Mouse (Mus musculus) midbrain, embryonic 16.5 days (tissue): Measurements from ENCODE around the gene Cmss1. TPM values are rescaled to one million over a fixed set of nuclear protein-coding genes. Genes with fewer than 3 reads are reported as not detected.

ENCODE experiments used
- ATAC-seq: fragments of 200-750 bp; cut with Nextera tagmentation; 2 replicates; pipeline ENCODE4 v1.8.0; 2017; ENCODE audit warnings: moderate TSS enrichment
- H3K27ac ChIP-seq: fragments of 300-500 bp; sonication (generic); 2 replicates; pipeline ENCODE4 v1.5.1; 2014; ENCODE audit warnings: mild to moderate bottlenecking, low read length, mixed read lengths
- H3K27me3 ChIP-seq: fragments of 300-500 bp; sonication (generic); 2 replicates; pipeline ENCODE4 v1.6.1; 2014; ENCODE audit warnings: low read depth, low read length, mixed read lengths; ENCODE audit not compliant: control insufficient read depth, insufficient read depth
- H3K36me3 ChIP-seq: fragments of 300-500 bp; sonication (generic); 2 replicates; pipeline ENCODE4 v1.6.1; 2014; ENCODE audit warnings: mild to moderate bottlenecking, low read length, moderate library complexity, mixed read lengths; ENCODE audit not compliant: control insufficient read depth, insufficient read depth
- H3K4me1 ChIP-seq: fragments of 300-500 bp; sonication (generic); 2 replicates; pipeline ENCODE4 v1.6.1; 2014; ENCODE audit warnings: mild to moderate bottlenecking, low read length, mixed read lengths; ENCODE audit not compliant: control insufficient read depth, insufficient read depth
- H3K4me2 ChIP-seq: fragments of 300-500 bp; sonication (generic); 2 replicates; pipeline ENCODE4 v1.6.1; 2014; ENCODE audit warnings: mild to moderate bottlenecking, low read length, mixed read lengths
- H3K4me3 ChIP-seq: fragments of 300-500 bp; sonication (generic); 2 replicates; pipeline ENCODE4 v1.5.1; 2014; ENCODE audit warnings: low read depth, mild to moderate bottlenecking, low read length, moderate library complexity, mixed read lengths
- H3K9ac ChIP-seq: fragments of 300-500 bp; sonication (generic); 2 replicates; pipeline ENCODE4 v1.6.1; 2014; ENCODE audit warnings: low read depth, low read length, mixed read lengths
- H3K9me3 ChIP-seq: fragments of 300-500 bp; sonication (generic); replicated peaks from 2 replicates; pipeline ENCODE4 v1.6.1; 2014; ENCODE audit warnings: mild to moderate bottlenecking, low read length, mixed read lengths; ENCODE audit not compliant: control insufficient read depth, poor library complexity, severe bottlenecking
- WGBS: fragments of 180-500 bp; shearing (Covaris S2); extraction: QIAGEN DNeasy Blood & Tissue Kit; methylation state at CpG from one replicate; pipeline ENCODE4 v1.1.7; 2014; 5-methylcytosine and 5-hydroxymethylcytosine counted together
- polyA plus RNA-seq: library from polyadenylated mRNA; unstranded; fragments of >200 nt; fragmentation: Nextera tagmentation; extraction: Ambion mirVana; gene quantifications from 2 replicates; pipeline ENCODE4 v1.2.1, GENCODE M21; 2015

The Cmss1 gene
- polyA plus RNA-seq = 36.2 and 37.4 TPM in 2 replicates

GRCm38 (mm10) chr16:57606444-57607227 is at the start of gene Cmss1:
Cmss1 (minus strand) TSS chr16:57606864.
- WGBS = under 1% methylated on average over 64 of the region's 64 CpGs
- peak within 1 kb of the TSS; percentile 78 for H3K9ac ChIP-seq
- no peaks in the 10 kb centered on the region for H3K36me3 ChIP-seq
- H3K27ac ChIP-seq = peak within 1 kb of the TSS; percentile 84
- H3K27me3 ChIP-seq = no peaks in the 10 kb centered on the region
- ATAC-seq = peak; percentile 96
- H3K4me3 ChIP-seq = peak within 1 kb of the TSS; percentile 91
- peak within 1 kb of the TSS; percentile 86 for H3K4me2 ChIP-seq
- H3K9me3 ChIP-seq = no peaks in the 10 kb centered on the region
- peaks cover 2% of the 10 kb centered on the region; the same call in 1 of the 2 replicates for H3K4me1 ChIP-seq

GRCm38 (mm10) chr16:57649888-57650287 is 43.2 kb upstream of the Cmss1 start:
- Histone ChIP-seq H3K4me2 (no peak overlapping the region), H3K9ac (no peak overlapping the region), H3K4me1 (no peaks in the 10 kb centered on the region), H3K4me3 (no peak overlapping the region), H3K27me3 (no peaks in the 10 kb centered on the region), H3K27ac (no peak overlapping the region), H3K36me3 (no peaks in the 10 kb centered on the region), H3K9me3 (no peaks in the 10 kb centered on the region)
- ATAC-seq = no peak
- 61% methylated on average over 2 of the region's 2 CpGs for WGBS

GRCm38 (mm10) chr16:57641346-57641885 is 34.8 kb upstream of the Cmss1 start:
- no peak for ATAC-seq
- Histone ChIP-seq H3K4me1 (no peaks in the 10 kb centered on the region), H3K27ac (no peak overlapping the region), H3K4me3 (no peak overlapping the region), H3K36me3 (no peaks in the 10 kb centered on the region), H3K9ac (no peak overlapping the region), H3K9me3 (no peaks in the 10 kb centered on the region), H3K27me3 (no peaks in the 10 kb centered on the region), H3K4me2 (no peak overlapping the region)
- 85% methylated on average over 10 of the region's 10 CpGs for WGBS

- H3K27me3 ChIP-seq = no peaks in the 10 kb centered on the region
- H3K27ac ChIP-seq = no peak overlapping the region
- H3K9me3 ChIP-seq = no peaks in the 10 kb centered on the region
- H3K4me3 ChIP-seq = no peak overlapping the region
- H3K36me3 ChIP-seq = no peaks in the 10 kb centered on the region
- no peaks in the 10 kb centered on the region for H3K4me1 ChIP-seq
- H3K4me2 ChIP-seq = no peak overlapping the region
- H3K9ac ChIP-seq = no peak overlapping the region
- 75% methylated on average over 5 of the region's 5 CpGs for WGBS
- ATAC-seq = no peak
These were observed 28.1 kb upstream of the Cmss1 start for GRCm38 (mm10) chr16:57634766-57635165.

GRCm38 (mm10) chr16:57634191-57634590 is 27.5 kb upstream of the Cmss1 start:
- Histone ChIP-seq H3K9me3 (no peaks in the 10 kb centered on the region), H3K4me1 (no peaks in the 10 kb centered on the region), H3K27me3 (no peaks in the 10 kb centered on the region), H3K27ac (no peak overlapping the region), H3K4me3 (no peak overlapping the region), H3K4me2 (no peak overlapping the region), H3K9ac (no peak overlapping the region), H3K36me3 (no peaks in the 10 kb centered on the region)
- WGBS = 9% methylated on average over 6 of the region's 6 CpGs
- ATAC-seq = 0 out of 2 replicates have a peak, but pooled peaks have one; percentile 80

- ATAC-seq = no peak
- no peak overlapping the region for H3K4me3 ChIP-seq
- no peak overlapping the region for H3K27ac ChIP-seq
- peaks cover 2% of the 10 kb centered on the region; the same call in 1 of the 2 replicates for H3K4me1 ChIP-seq
- no peak overlapping the region for H3K9ac ChIP-seq
- H3K27me3 ChIP-seq = no peaks in the 10 kb centered on the region
- no peak overlapping the region for H3K4me2 ChIP-seq
- no peaks in the 10 kb centered on the region for H3K36me3 ChIP-seq
- H3K9me3 ChIP-seq = no peaks in the 10 kb centered on the region
- WGBS = 8% methylated on average over 1 of the region's 1 CpGs
These were observed 5.1 kb upstream of the Cmss1 start for GRCm38 (mm10) chr16:57611768-57612167.

GRCm38 (mm10) chr16:57601031-57601430 is 5.6 kb downstream of the Cmss1 start:
- H3K4me2 ChIP-seq = no peak overlapping the region
- H3K27me3 ChIP-seq = no peaks in the 10 kb centered on the region
- no peak overlapping the region for H3K4me3 ChIP-seq
- H3K4me1 ChIP-seq = no peaks in the 10 kb centered on the region
- H3K36me3 ChIP-seq = no peaks in the 10 kb centered on the region
- no peak overlapping the region for H3K27ac ChIP-seq
- H3K9me3 ChIP-seq = no peaks in the 10 kb centered on the region
- no peak for ATAC-seq
- H3K9ac ChIP-seq = no peak overlapping the region

- no peak for ATAC-seq
- Histone ChIP-seq H3K36me3 (no peaks in the 10 kb centered on the region), H3K9me3 (no peaks in the 10 kb centered on the region), H3K27me3 (no peaks in the 10 kb centered on the region), H3K27ac (no peak overlapping the region), H3K4me3 (no peak overlapping the region), H3K4me1 (no peaks in the 10 kb centered on the region), H3K9ac (no peak overlapping the region), H3K4me2 (no peak overlapping the region)
- 89% methylated on average over 4 of the region's 4 CpGs for WGBS
These were observed 9.2 kb downstream of the Cmss1 start for GRCm38 (mm10) chr16:57597295-57597957.
